Mouse (Mus musculus): Measurements from ENCODE around the gene Tmem95.
"Not testable (repeated sequence)": the region's sequence is repeated elsewhere in the genome, so short reads cannot be mapped to it uniquely, and the experiment has no call there.

The Tmem95 gene

GRCm38 (mm10) chr11:69879711-69880110 lies 1.9 kb upstream of the Tmem95 start:
- no peak for DNase-seq

GRCm38 (mm10) chr11:69878952-69879351 lies 1.1 kb upstream of the Tmem95 start:
- no peak for DNase-seq

GRCm38 (mm10) chr11:69878399-69878798 lies 581 bp upstream of the Tmem95 start:
- DNase-seq: no peak

- DNase-seq: peak; percentile 89 to 92
Observed at GRCm38 (mm10) chr11:69876867-69877266, 951 bp downstream of the Tmem95 start.

- no peak for DNase-seq
Observed at GRCm38 (mm10) chr11:69876186-69876585, 1.6 kb downstream of the Tmem95 start.

- no peak for DNase-seq
Observed at GRCm38 (mm10) chr11:69872451-69872850, 5.4 kb downstream of the Tmem95 start.

- no peak for DNase-seq
Observed at GRCm38 (mm10) chr11:69871822-69872221, 6.0 kb downstream of the Tmem95 start.

GRCm38 (mm10) chr11:69870289-69871069 lies 7.3 kb downstream of the Tmem95 start:
- DNase-seq: no peak

- DNase-seq: no peak
Observed at GRCm38 (mm10) chr11:69867335-69867734, 10.5 kb downstream of the Tmem95 start.

GRCm38 (mm10) chr11:69865561-69865960 lies 12.3 kb downstream of the Tmem95 start:
- no peak for DNase-seq

GRCm38 (mm10) chr11:69864138-69864860 lies 13.5 kb downstream of the Tmem95 start:
- no peak for DNase-seq

- not testable (repeated sequence) for DNase-seq
Observed at GRCm38 (mm10) chr11:69863729-69864128, 14.1 kb downstream of the Tmem95 start.

- no peak for DNase-seq
Observed at GRCm38 (mm10) chr11:69858113-69858998, 19.5 kb downstream of the Tmem95 start, which contains the start of gene Tnk1. TSS of gene Tnk1 (minus strand) at chr11:69858730.

GRCm38 (mm10) chr11:69855347-69855746 lies 22.5 kb downstream of the Tmem95 start:
- DNase-seq: peak; percentile 56 to 74

GRCm38 (mm10) chr11:69854680-69855079 lies 23.1 kb downstream of the Tmem95 start:
- no peak for DNase-seq

GRCm38 (mm10) chr11:69853994-69854393 lies 23.8 kb downstream of the Tmem95 start:
- DNase-seq: peak in 1 of 2 experiments; percentile 15

- DNase-seq: no peak
Observed at GRCm38 (mm10) chr11:69850754-69851153, 27.1 kb downstream of the Tmem95 start.

- no peak for DNase-seq
Observed at GRCm38 (mm10) chr11:69849884-69850283, 27.9 kb downstream of the Tmem95 start.

GRCm38 (mm10) chr11:69849128-69849527 lies 28.7 kb downstream of the Tmem95 start:
- no peak for DNase-seq

- DNase-seq: peak; percentile 75 to 83
Observed at GRCm38 (mm10) chr11:69848021-69848420, 29.8 kb downstream of the Tmem95 start.

- DNase-seq: no peak
Observed at GRCm38 (mm10) chr11:69846738-69847688, 30.8 kb downstream of the Tmem95 start.

- DNase-seq: peak; percentile 92 to 95
Observed at GRCm38 (mm10) chr11:69846198-69846680, 31.6 kb downstream of the Tmem95 start, which contains the start of gene Plscr3. TSS of gene Plscr3 (plus strand) at chr11:69846376.
